Mouse (Mus musculus) neural tube, embryonic 14.5 days (tissue): ENCODE measurements around the gene Baz2b. TPM values are rescaled to one million over a fixed set of nuclear protein-coding genes. Genes with fewer than 3 reads are reported as not detected.

Source experiments
- ATAC-seq: fragments of 200-750 bp; cut with Nextera tagmentation; 2 replicates; pipeline ENCODE4 v1.8.0; 2017; ENCODE audit warnings: low read depth, mild to moderate bottlenecking, moderate TSS enrichment, moderate library complexity
- H3K27ac ChIP-seq: fragments of 300-500 bp; sonication (generic); 2 replicates; pipeline ENCODE4 v1.5.1; 2014; ENCODE audit warnings: low read depth, mild to moderate bottlenecking, control low read depth, low read length, moderate library complexity, mixed read lengths
- H3K27me3 ChIP-seq: fragments of 300-500 bp; sonication (generic); 2 replicates; pipeline ENCODE4 v1.6.1; 2014; ENCODE audit warnings: low read length; ENCODE audit not compliant: control insufficient read depth, insufficient read depth
- H3K36me3 ChIP-seq: fragments of 300-500 bp; sonication (generic); 2 replicates; pipeline ENCODE4 v1.6.1; 2014; ENCODE audit warnings: low read length, mixed read lengths; ENCODE audit not compliant: control insufficient read depth, insufficient read depth
- H3K4me1 ChIP-seq: fragments of 300-500 bp; sonication (generic); 2 replicates; pipeline ENCODE4 v1.6.1; 2014; ENCODE audit warnings: low read length; ENCODE audit not compliant: control insufficient read depth, insufficient read depth
- H3K4me2 ChIP-seq: fragments of 300-500 bp; sonication (generic); 2 replicates; pipeline ENCODE4 v1.6.1; 2014; ENCODE audit warnings: mild to moderate bottlenecking, low read depth, low read length, control low read depth
- H3K4me3 ChIP-seq: fragments of 300-500 bp; sonication (generic); 2 replicates; pipeline ENCODE4 v1.5.1; 2014; ENCODE audit warnings: low read depth, low read length, control low read depth, mixed read lengths
- H3K9ac ChIP-seq: fragments of 300-500 bp; sonication (generic); replicated peaks from 2 replicates; pipeline ENCODE4 v1.6.1; 2014; ENCODE audit warnings: low read depth, mild to moderate bottlenecking, control low read depth, low read length, mixed read lengths
- H3K9me3 ChIP-seq: fragments of 300-500 bp; sonication (generic); 2 replicates; pipeline ENCODE4 v1.6.1; 2016; ENCODE audit warnings: low read length; ENCODE audit not compliant: control insufficient read depth
- WGBS: fragments of 180-500 bp; shearing (Covaris S2); extraction: QIAGEN DNeasy Blood & Tissue Kit; methylation state at CpG from one replicate; pipeline ENCODE4 v1.1.7; 2014; 5-methylcytosine and 5-hydroxymethylcytosine counted together
- polyA plus RNA-seq: library from polyadenylated mRNA; unstranded; fragments of >200 nt; fragmentation: Nextera tagmentation; extraction: Ambion mirVana; gene quantifications from 2 replicates; pipeline ENCODE4 v1.2.1, GENCODE M21; 2014

The Baz2b gene
- polyA plus RNA-seq, 1 experiment from 2014 or later = 85.3 TPM

- no peak overlapping the region for H3K4me3 ChIP-seq
- WGBS = 97% methylated on average over 5 of the region's 5 CpGs
- no peak for ATAC-seq
Measured at GRCm38 (mm10) chr2:60029020-60029419, 180.6 kb downstream of the Baz2b start.

GRCm38 (mm10) chr2:60027166-60027565, 182.5 kb downstream of the Baz2b start:
- no peaks in the 10 kb centered on the region for H3K27me3 ChIP-seq
- WGBS = 86% methylated on average over 5 of the region's 5 CpGs
- H3K9me3 ChIP-seq = no peaks in the 10 kb centered on the region
- no peak overlapping the region for H3K27ac ChIP-seq
- H3K9ac ChIP-seq = no peak overlapping the region
- no peaks in the 10 kb centered on the region for H3K36me3 ChIP-seq
- H3K4me2 ChIP-seq = no peak overlapping the region
- no peaks in the 10 kb centered on the region for H3K4me1 ChIP-seq
- no peak overlapping the region for H3K4me3 ChIP-seq
- peak; percentile 24; the same call in 1 of the 2 replicates for ATAC-seq

More at GRCm38 (mm10) chr2:60029020-60029419, 180.6 kb downstream of the Baz2b start:
- H3K27ac ChIP-seq = no peak overlapping the region
- no peaks in the 10 kb centered on the region for H3K27me3 ChIP-seq
- H3K9me3 ChIP-seq = no peaks in the 10 kb centered on the region
- no peaks in the 10 kb centered on the region for H3K4me1 ChIP-seq
- no peaks in the 10 kb centered on the region for H3K36me3 ChIP-seq
- no peak overlapping the region for H3K4me2 ChIP-seq
- no peak overlapping the region for H3K9ac ChIP-seq

- Histone ChIP-seq H3K4me2 (no peak overlapping the region), H3K4me3 (no peak overlapping the region), H3K36me3 (no peaks in the 10 kb centered on the region), H3K27me3 (no peaks in the 10 kb centered on the region), H3K27ac (no peak overlapping the region), H3K9me3 (no peaks in the 10 kb centered on the region), H3K9ac (no peak overlapping the region), H3K4me1 (no peaks in the 10 kb centered on the region)
- no peak for ATAC-seq
- 50% methylated on average over 6 of the region's 6 CpGs for WGBS
Measured at GRCm38 (mm10) chr2:60026554-60026953, 183.1 kb downstream of the Baz2b start.

GRCm38 (mm10) chr2:60023777-60024176, 185.9 kb downstream of the Baz2b start:
- H3K4me1 ChIP-seq = no peaks in the 10 kb centered on the region
- no peak for ATAC-seq
- no peak overlapping the region for H3K4me2 ChIP-seq
- H3K27me3 ChIP-seq = no peaks in the 10 kb centered on the region
- H3K36me3 ChIP-seq = no peaks in the 10 kb centered on the region
- no peaks in the 10 kb centered on the region for H3K9me3 ChIP-seq
- H3K27ac ChIP-seq = no peak overlapping the region
- 92% methylated on average over 7 of the region's 7 CpGs for WGBS
- H3K4me3 ChIP-seq = no peak overlapping the region
- H3K9ac ChIP-seq = no peak overlapping the region

- WGBS = 83% methylated on average over 5 of the region's 5 CpGs
- H3K9ac ChIP-seq = no peak overlapping the region
- H3K27me3 ChIP-seq = no peaks in the 10 kb centered on the region
- ATAC-seq = no peak
- no peaks in the 10 kb centered on the region for H3K9me3 ChIP-seq
- H3K4me1 ChIP-seq = no peaks in the 10 kb centered on the region
- H3K36me3 ChIP-seq = no peaks in the 10 kb centered on the region
- H3K4me2 ChIP-seq = no peak overlapping the region
- H3K27ac ChIP-seq = no peak overlapping the region
- H3K4me3 ChIP-seq = no peak overlapping the region
Measured at GRCm38 (mm10) chr2:60021556-60021955, 188.1 kb downstream of the Baz2b start.

GRCm38 (mm10) chr2:60021138-60021537, 188.5 kb downstream of the Baz2b start:
- no peaks in the 10 kb centered on the region for H3K9me3 ChIP-seq
- H3K27me3 ChIP-seq = no peaks in the 10 kb centered on the region
- ATAC-seq = no peak
- H3K4me3 ChIP-seq = no peak overlapping the region
- no peak overlapping the region for H3K9ac ChIP-seq
- 88% methylated on average over 6 of the region's 6 CpGs for WGBS
- H3K4me2 ChIP-seq = no peak overlapping the region
- no peaks in the 10 kb centered on the region for H3K36me3 ChIP-seq
- H3K4me1 ChIP-seq = no peaks in the 10 kb centered on the region
- H3K27ac ChIP-seq = no peak overlapping the region

- no peak for ATAC-seq
- Histone ChIP-seq H3K36me3 (no peaks in the 10 kb centered on the region), H3K4me1 (no peaks in the 10 kb centered on the region), H3K4me3 (no peak overlapping the region), H3K4me2 (no peak overlapping the region), H3K9ac (no peak overlapping the region), H3K27ac (no peak overlapping the region), H3K9me3 (no peaks in the 10 kb centered on the region), H3K27me3 (no peaks in the 10 kb centered on the region)
- WGBS = 91% methylated on average over 3 of the region's 3 CpGs
Measured at GRCm38 (mm10) chr2:60019546-60020250, 189.9 kb downstream of the Baz2b start.

GRCm38 (mm10) chr2:60018875-60019501, 190.7 kb downstream of the Baz2b start:
- WGBS = 91% methylated on average over 10 of the region's 10 CpGs

GRCm38 (mm10) chr2:60011526-60011925, 198.1 kb downstream of the Baz2b start:
- no peaks in the 10 kb centered on the region for H3K36me3 ChIP-seq
- no peak for ATAC-seq
- WGBS = 89% methylated on average over 3 of the region's 3 CpGs

More at GRCm38 (mm10) chr2:60018875-60019501, 190.7 kb downstream of the Baz2b start:
- Histone ChIP-seq H3K27ac (no peak overlapping the region), H3K4me2 (no peak overlapping the region), H3K4me3 (no peak overlapping the region), H3K9ac (no peak overlapping the region), H3K36me3 (no peaks in the 10 kb centered on the region), H3K4me1 (peaks cover 5% of the 10 kb centered on the region; the same call in 1 of the 2 replicates), H3K27me3 (no peaks in the 10 kb centered on the region), H3K9me3 (no peaks in the 10 kb centered on the region)
- no peak for ATAC-seq

More at GRCm38 (mm10) chr2:60011526-60011925, 198.1 kb downstream of the Baz2b start:
- no peak overlapping the region for H3K4me2 ChIP-seq
- H3K9me3 ChIP-seq = no peaks in the 10 kb centered on the region
- peaks cover 7% of the 10 kb centered on the region; the same call in 1 of the 2 replicates for H3K4me1 ChIP-seq
- H3K27ac ChIP-seq = no peak overlapping the region
- H3K27me3 ChIP-seq = no peaks in the 10 kb centered on the region
- no peak overlapping the region for H3K4me3 ChIP-seq
- no peak overlapping the region for H3K9ac ChIP-seq
